Mouse (Mus musculus) testis, postnatal 10 days (tissue): ENCODE measurements at regions not wholly inside any gene's neighbourhood (a gene's known extent, or its start where the extent isn't known, plus 50 kb on each side); places are given as distances from the start of the nearest gene placed in this dataset.

Experiments
- DNase-seq: peaks from one replicate; pipeline ENCODE4 v3.0.0; 2021; ENCODE audit warnings: low spot score

GRCm38 (mm10) chr13:115673729-115674128, 572.0 kb upstream of the Itga1 start:
- DNase-seq = no peak

GRCm38 (mm10) chr13:115671685-115672084, 569.9 kb upstream of the Itga1 start:
- DNase-seq = no peak

- no peak for DNase-seq
Observed at GRCm38 (mm10) chr13:115669516-115669915, 567.8 kb upstream of the Itga1 start.

GRCm38 (mm10) chr13:115655134-115655533, 553.4 kb upstream of the Itga1 start:
- no peak for DNase-seq

GRCm38 (mm10) chr13:115652935-115653334, 551.2 kb upstream of the Itga1 start:
- no peak for DNase-seq

GRCm38 (mm10) chr13:115652352-115652751, 550.6 kb upstream of the Itga1 start:
- DNase-seq = no peak

GRCm38 (mm10) chr13:115631410-115632105, 529.8 kb upstream of the Itga1 start:
- no peak for DNase-seq

GRCm38 (mm10) chr13:115630603-115631002, 528.8 kb upstream of the Itga1 start:
- no peak for DNase-seq

- DNase-seq = no peak
Observed at GRCm38 (mm10) chr13:115613174-115613573, 511.4 kb upstream of the Itga1 start.

- no peak for DNase-seq
Observed at GRCm38 (mm10) chr13:115606441-115606840, 504.7 kb upstream of the Itga1 start.

- DNase-seq = no peak
Observed at GRCm38 (mm10) chr13:115595126-115595671, 493.4 kb upstream of the Itga1 start.

- DNase-seq = no peak
Observed at GRCm38 (mm10) chr13:115575967-115576366, 474.2 kb upstream of the Itga1 start.

- DNase-seq = no peak
Observed at GRCm38 (mm10) chr13:115575052-115575891, 473.5 kb upstream of the Itga1 start.

GRCm38 (mm10) chr13:115541167-115541566, 439.4 kb upstream of the Itga1 start:
- DNase-seq = no peak

GRCm38 (mm10) chr13:115535900-115536299, 434.1 kb upstream of the Itga1 start:
- DNase-seq = no peak

GRCm38 (mm10) chr13:115513914-115514313, 412.1 kb upstream of the Itga1 start:
- no peak for DNase-seq

- DNase-seq = no peak
Observed at GRCm38 (mm10) chr13:115512214-115512613, 410.4 kb upstream of the Itga1 start.

- no peak for DNase-seq
Observed at GRCm38 (mm10) chr13:115508646-115509045, 406.9 kb upstream of the Itga1 start.

GRCm38 (mm10) chr13:115494399-115494798, 392.6 kb upstream of the Itga1 start:
- no peak for DNase-seq

- DNase-seq = no peak
Observed at GRCm38 (mm10) chr13:115475861-115476260, 374.1 kb upstream of the Itga1 start.

- DNase-seq = no peak
Observed at GRCm38 (mm10) chr13:115465689-115466088, 363.9 kb upstream of the Itga1 start.

GRCm38 (mm10) chr13:115451244-115451643, 349.5 kb upstream of the Itga1 start:
- no peak for DNase-seq
